Mouse (Mus musculus): ENCODE measurements at regions not wholly inside any gene's neighbourhood (a gene's known extent, or its start where the extent isn't known, plus 50 kb on each side); places are given as distances from the start of the nearest gene placed in this dataset. TPM values are rescaled to one million over a fixed set of nuclear protein-coding genes. Genes with fewer than 3 reads are reported as not detected.

DNA sequence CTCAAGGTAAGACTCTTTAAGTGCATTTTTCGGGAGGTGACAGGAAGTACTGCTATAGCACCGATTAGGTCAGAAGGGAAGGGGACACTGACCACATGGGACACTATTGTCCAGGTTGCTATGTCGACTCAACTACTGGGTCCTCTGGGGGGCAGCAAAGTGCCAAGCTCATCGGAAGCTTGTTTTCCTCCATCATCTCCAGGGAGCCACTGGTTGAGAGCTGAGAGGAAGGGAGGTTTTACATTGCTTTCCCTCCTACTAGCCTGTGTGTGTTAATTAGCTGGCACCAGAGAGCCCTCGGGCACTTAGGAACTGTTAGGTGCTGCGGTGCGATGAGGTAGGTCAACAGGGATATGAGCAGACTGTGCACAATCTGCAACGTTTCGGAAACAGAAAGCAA, 129.2 kb upstream of the Slc24a2 start:
- Histone ChIP-seq H3K4me3 (replicated peaks) (no peak overlapping the region), H3K4me2 (replicated peaks) (no peak overlapping the region), H3K27me3 (no peaks in the 10 kb centered on the region), H3K27ac (replicated peaks) (no peak overlapping the region), H3K36me3 (no peaks in the 10 kb centered on the region), H3K9me3 (replicated peaks) (no peaks in the 10 kb centered on the region), H3K4me1 (no peaks in the 10 kb centered on the region), H3K9ac (no peak overlapping the region)
- 43% methylated on average over 9 of the region's 9 CpGs for WGBS
- peak; percentile 69 for ATAC-seq (ENCODE audit: insufficient number of reproducible peaks, low FRiP score, low TSS enrichment, low read depth)

DNA sequence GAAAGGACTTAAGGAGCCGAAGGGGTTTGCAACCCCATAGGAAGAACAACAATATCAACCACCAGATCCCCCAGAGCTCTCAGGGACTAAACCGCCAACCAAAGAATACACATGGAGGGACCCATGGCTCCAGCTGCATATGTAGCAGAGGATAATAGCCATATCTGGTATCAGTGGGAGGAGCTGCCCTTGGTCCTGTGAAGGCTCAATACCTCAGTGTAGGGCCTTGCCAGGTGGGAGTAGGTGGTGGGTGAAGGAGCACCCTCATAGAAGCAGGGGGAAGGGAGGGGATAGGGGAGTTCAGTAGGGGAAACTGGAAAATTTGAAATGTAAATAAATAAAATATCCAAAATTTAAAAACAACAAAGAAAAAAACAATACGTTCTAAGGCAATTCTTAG, 128.7 kb upstream of the Slc24a2 start:
- no peaks in the 10 kb centered on the region for H3K4me1 ChIP-seq
- H3K9ac ChIP-seq, result no peak overlapping the region
- no peak overlapping the region for H3K4me3 ChIP-seq (replicated peaks)
- H3K4me2 ChIP-seq (replicated peaks), result no peak overlapping the region
- 80% methylated on average over 3 of the region's 3 CpGs for WGBS
- H3K36me3 ChIP-seq, result no peaks in the 10 kb centered on the region
- H3K27me3 ChIP-seq, result no peaks in the 10 kb centered on the region
- peak; percentile 76; the same call in 1 of the 2 replicates for ATAC-seq (ENCODE audit: insufficient number of reproducible peaks, low FRiP score, low TSS enrichment, low read depth)
- H3K27ac ChIP-seq (replicated peaks), result no peak overlapping the region
- H3K9me3 ChIP-seq (replicated peaks), result no peaks in the 10 kb centered on the region

DNA sequence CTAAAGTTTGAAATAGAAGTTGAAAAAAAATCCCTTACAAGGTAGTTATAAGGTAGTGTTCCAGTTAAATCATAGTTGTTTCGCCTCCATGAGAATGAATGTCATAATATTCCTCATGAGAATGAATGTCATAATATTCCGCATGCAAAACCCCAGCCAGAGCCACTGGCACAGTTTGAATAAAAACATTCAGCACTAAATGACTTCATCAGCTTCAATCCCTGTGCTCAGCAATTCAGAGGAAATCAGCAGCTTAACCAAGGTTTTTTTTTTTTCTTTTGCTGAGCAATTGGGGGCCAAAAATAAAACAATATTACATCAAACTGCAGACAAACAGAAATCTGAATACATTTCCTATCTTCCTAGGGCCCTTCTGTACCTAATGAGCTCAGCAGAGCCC, 102.7 kb upstream of the Slc24a2 start:
- Histone ChIP-seq H3K9me3 (replicated peaks) (no peaks in the 10 kb centered on the region), H3K9ac (no peak overlapping the region), H3K4me3 (replicated peaks) (no peak overlapping the region), H3K27ac (replicated peaks) (no peak overlapping the region), H3K4me1 (no peaks in the 10 kb centered on the region), H3K4me2 (replicated peaks) (no peak overlapping the region), H3K27me3 (no peaks in the 10 kb centered on the region), H3K36me3 (no peaks in the 10 kb centered on the region)
- no peak for ATAC-seq (ENCODE audit: insufficient number of reproducible peaks, low FRiP score, low TSS enrichment, low read depth)
- WGBS, result 74% methylated on average over 2 of the region's 2 CpGs

DNA sequence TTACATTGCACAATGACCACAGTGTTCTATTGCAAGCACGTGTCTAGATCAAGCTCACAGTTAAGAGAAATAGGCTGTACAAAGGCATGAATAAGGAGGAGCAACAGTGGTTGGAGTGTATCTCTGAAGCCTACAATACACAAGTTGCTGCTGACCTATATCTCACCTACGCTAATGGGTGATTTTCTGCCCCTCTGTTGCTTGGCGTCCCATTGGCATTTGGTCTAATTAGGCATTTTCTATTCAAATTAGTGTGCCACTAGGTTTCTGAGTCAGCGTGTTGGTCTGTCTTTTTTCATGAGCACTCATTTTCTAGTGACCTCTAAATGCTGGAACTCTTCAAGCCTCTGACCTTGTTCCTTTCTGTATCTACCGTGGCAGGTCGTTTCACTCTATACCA, 98.9 kb upstream of the Slc24a2 start:
- Histone ChIP-seq H3K4me1 (no peaks in the 10 kb centered on the region), H3K36me3 (no peaks in the 10 kb centered on the region), H3K27me3 (no peaks in the 10 kb centered on the region), H3K4me3 (replicated peaks) (no peak overlapping the region), H3K9ac (no peak overlapping the region), H3K4me2 (replicated peaks) (no peak overlapping the region), H3K27ac (replicated peaks) (no peak overlapping the region), H3K9me3 (replicated peaks) (no peaks in the 10 kb centered on the region)
- ATAC-seq (ENCODE audit: insufficient number of reproducible peaks, low FRiP score, low TSS enrichment, low read depth), result no peak
- WGBS, result 47% methylated on average over 6 of the region's 6 CpGs

DNA sequence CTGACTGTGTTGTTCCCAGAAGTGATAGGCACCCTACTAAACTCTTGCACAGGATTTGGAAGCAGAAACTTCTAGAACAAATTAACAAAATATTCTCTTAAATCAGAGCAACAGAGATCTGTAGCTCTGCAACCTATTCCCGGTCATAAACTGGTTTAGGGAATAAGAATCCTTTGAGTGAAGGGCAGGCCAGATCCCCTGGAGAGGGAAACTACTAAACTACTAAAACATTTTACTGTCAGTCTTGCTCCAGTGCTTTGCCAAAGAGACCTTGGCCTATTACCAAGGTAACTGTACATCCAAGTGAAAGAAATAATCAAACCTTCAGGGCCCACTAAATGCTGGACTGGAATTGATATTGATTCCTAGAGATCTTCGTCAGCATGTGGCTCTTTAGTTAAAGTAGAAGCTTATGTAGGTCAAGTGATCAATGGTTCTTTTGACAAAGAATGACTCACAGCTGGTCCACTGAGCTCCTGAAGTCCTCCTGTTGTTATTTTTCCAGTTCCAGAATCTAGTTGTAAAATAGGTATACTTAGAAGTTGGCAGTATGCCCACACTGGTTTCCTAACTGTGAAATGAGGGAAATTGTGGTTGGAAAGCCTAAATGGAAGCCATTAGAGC, 91.6 kb upstream of the Slc24a2 start:
- Histone ChIP-seq H3K4me1 (no peaks in the 10 kb centered on the region), H3K27me3 (no peaks in the 10 kb centered on the region), H3K9me3 (replicated peaks) (no peaks in the 10 kb centered on the region), H3K36me3 (no peaks in the 10 kb centered on the region), H3K4me3 (replicated peaks) (no peak overlapping the region), H3K4me2 (replicated peaks) (no peak overlapping the region), H3K9ac (no peak overlapping the region), H3K27ac (replicated peaks) (no peak overlapping the region)
- 49% methylated on average over 2 of the region's 2 CpGs for whole genome bisulfite sequencing
- ATAC-seq (ENCODE audit: insufficient number of reproducible peaks, low FRiP score, low TSS enrichment, low read depth), result no peak

DNA sequence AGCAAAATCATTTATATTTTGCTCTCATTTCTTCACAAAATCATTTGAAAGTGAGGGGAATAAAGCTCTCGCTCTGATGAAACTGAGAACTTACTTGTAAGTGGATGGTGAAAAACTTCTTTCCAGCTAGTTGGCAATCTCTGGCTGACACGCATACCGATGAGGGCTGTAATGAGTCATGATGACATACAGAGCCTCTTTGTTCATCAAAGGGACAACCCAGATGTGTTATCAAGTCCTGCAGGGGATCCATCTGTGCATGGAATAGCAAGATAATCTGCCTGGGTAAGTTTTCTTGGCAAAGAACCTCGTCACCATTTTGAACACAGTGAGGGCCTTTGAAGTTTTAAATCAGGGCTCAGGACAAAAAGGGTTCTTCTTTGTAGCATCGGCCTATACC, 67.9 kb upstream of the Slc24a2 start:
- ATAC-seq (ENCODE audit: insufficient number of reproducible peaks, low FRiP score, low TSS enrichment, low read depth), result no peak
- WGBS, result 53% methylated on average over 5 of the region's 5 CpGs
- no peak overlapping the region for H3K4me2 ChIP-seq (replicated peaks)
- H3K4me3 ChIP-seq (replicated peaks), result no peak overlapping the region
- no peaks in the 10 kb centered on the region for H3K36me3 ChIP-seq
- no peaks in the 10 kb centered on the region for H3K9me3 ChIP-seq (replicated peaks)
- H3K27me3 ChIP-seq, result no peaks in the 10 kb centered on the region
- no peak overlapping the region for H3K27ac ChIP-seq (replicated peaks)
- H3K9ac ChIP-seq, result no peak overlapping the region
- H3K4me1 ChIP-seq, result no peaks in the 10 kb centered on the region

DNA sequence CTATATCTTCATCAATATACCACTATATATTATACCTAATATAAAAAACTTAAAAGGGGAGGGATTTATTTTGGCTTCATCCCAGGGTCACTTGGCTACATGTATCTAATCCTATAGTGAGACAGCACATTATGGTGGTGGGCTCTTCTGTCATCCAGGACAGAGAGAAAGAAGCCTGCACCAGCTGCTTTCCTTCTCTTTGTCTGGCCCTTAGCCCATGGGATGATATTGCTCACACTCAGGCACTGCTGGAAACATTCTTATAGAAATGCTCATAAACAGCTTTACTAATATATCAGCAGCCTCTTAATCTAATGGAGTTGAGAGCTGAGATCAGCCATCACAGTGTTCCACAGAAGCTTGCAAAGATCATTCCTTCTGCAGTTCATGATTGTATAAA, 64.3 kb upstream of the Slc24a2 start:
- ATAC-seq (ENCODE audit: insufficient number of reproducible peaks, low FRiP score, low TSS enrichment, low read depth), result no peak
- Histone ChIP-seq H3K9me3 (replicated peaks) (no peaks in the 10 kb centered on the region), H3K4me3 (replicated peaks) (no peak overlapping the region), H3K4me1 (no peaks in the 10 kb centered on the region), H3K27ac (replicated peaks) (no peak overlapping the region), H3K27me3 (no peaks in the 10 kb centered on the region), H3K9ac (no peak overlapping the region), H3K36me3 (no peaks in the 10 kb centered on the region), H3K4me2 (replicated peaks) (no peak overlapping the region)

Small RNA genes in the stretch of these regions (microRNA-seq; reads per million reads assigned to microRNA genes)
- not detected for gene Gm23154 (ENCODE audit: borderline number of aligned reads)
